Mouse (Mus musculus) liver, embryonic 15.5 days (tissue): Measurements from ENCODE around the gene Fgfr2. TPM values are rescaled to one million over a fixed set of nuclear protein-coding genes. Genes with fewer than 3 reads are reported as not detected.

ENCODE experiments used
- ATAC-seq: fragments of 200-750 bp; cut with Nextera tagmentation; 2 replicates; pipeline ENCODE4 v1.8.0; 2017; ENCODE audit warnings: moderate number of reproducible peaks, mild to moderate bottlenecking, moderate library complexity; ENCODE audit not compliant: insufficient read depth
- H3K27ac ChIP-seq: fragments of 300-500 bp; sonication (generic); replicated peaks from 2 replicates; pipeline ENCODE4 v1.5.1; 2015; ENCODE audit warnings: mild to moderate bottlenecking, inconsistent platforms
- H3K27me3 ChIP-seq: fragments of 300-500 bp; sonication (generic); 2 replicates; pipeline ENCODE4 v1.6.1; 2015; ENCODE audit warnings: mild to moderate bottlenecking, inconsistent platforms
- H3K36me3 ChIP-seq: fragments of 300-500 bp; sonication (generic); replicated peaks from 2 replicates; pipeline ENCODE4 v1.6.1; 2015; ENCODE audit warnings: moderate library complexity, mild to moderate bottlenecking, inconsistent platforms
- H3K4me1 ChIP-seq: fragments of 300-500 bp; sonication (generic); replicated peaks from 2 replicates; pipeline ENCODE4 v1.6.1; 2015; ENCODE audit warnings: inconsistent platforms
- H3K4me2 ChIP-seq: fragments of 300-500 bp; sonication (generic); 2 replicates; pipeline ENCODE4 v1.6.1; 2015; ENCODE audit warnings: moderate library complexity, mild to moderate bottlenecking, inconsistent platforms
- H3K4me3 ChIP-seq: fragments of 300-500 bp; sonication (generic); replicated peaks from 2 replicates; pipeline ENCODE4 v1.5.1; 2015; ENCODE audit warnings: mild to moderate bottlenecking, inconsistent platforms
- H3K9ac ChIP-seq: fragments of 300-500 bp; sonication (generic); 2 replicates; pipeline ENCODE4 v1.6.1; 2015; ENCODE audit warnings: moderate library complexity, mild to moderate bottlenecking, inconsistent platforms
- H3K9me3 ChIP-seq: fragments of 300-500 bp; sonication (generic); replicated peaks from 2 replicates; pipeline ENCODE4 v1.6.1; 2016; ENCODE audit warnings: inconsistent platforms
- WGBS: fragments of 180-500 bp; shearing (Covaris S2); methylation state at CpG from one replicate; pipeline ENCODE4 v1.1.7; 2015; ENCODE audit warnings: mixed read lengths; ENCODE audit not compliant: insufficient replicate concordance; 5-methylcytosine and 5-hydroxymethylcytosine counted together
- polyA plus RNA-seq: library from polyadenylated mRNA; unstranded; fragments of >200 nt; fragmentation: Nextera tagmentation; extraction: Ambion mirVana; gene quantifications from 2 replicates; pipeline ENCODE4 v1.2.1, GENCODE M21; 2015

Gene Fgfr2
- polyA plus RNA-seq, 1 experiment from 2014 or later, result 10.5 TPM

DNA sequence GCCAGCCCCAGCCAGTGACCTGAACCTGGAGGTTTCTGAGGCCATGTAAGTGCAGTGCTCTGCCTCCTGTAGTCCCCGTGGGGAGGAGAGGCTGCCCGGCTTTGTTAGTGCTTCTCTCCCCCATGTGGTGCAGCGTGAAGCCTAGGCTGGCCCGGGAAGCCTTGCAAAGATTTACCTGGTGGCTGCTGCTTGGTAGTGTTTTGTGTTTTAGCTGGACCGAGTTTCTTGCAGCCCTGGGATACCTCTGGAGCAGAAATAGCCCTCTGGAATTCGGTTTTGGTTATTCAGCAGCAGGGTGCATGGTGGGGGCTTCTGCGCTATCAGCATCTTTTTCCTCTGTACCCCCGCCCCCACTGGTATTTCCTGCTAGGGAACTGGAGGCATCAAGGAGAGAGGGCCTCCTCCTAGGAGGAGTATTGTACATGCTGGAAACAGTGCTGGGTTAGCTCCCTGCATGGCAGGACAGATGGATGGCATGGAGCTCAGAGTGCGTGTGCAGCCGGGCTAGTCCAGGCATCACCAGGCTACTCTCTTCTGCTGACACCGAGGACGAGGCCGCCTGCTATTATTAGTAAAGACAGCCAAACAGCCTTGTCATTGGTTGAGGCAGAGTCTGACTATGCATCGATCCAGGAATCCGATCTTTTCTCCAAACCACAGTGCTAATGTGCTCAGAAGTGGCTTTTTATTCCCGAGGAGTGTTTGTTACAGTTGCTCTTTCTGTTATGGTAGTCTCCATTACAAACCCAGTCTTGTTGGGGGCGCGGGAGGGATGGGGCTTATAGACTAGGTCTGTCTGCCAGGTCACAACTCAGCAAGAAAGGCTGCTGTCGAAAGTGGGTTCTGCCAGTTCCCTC lies 2430.0 kb downstream of the Fgfr2 start:
- peak overlapping the region; percentile 48 for H3K4me3 ChIP-seq
- ATAC-seq, result no peak

GRCm38 (mm10) chr7:130692392-130692942 lies 2430.7 kb downstream of the Fgfr2 start:
- Histone ChIP-seq H3K4me2 (peak overlapping the region; percentile 63), H3K27ac (0 out of 2 replicates have a peak overlapping the region, but pooled peaks have one; percentile 29), H3K4me3 (peak overlapping the region; percentile 48), H3K4me1 (peaks cover 9% of the 10 kb centered on the region), H3K36me3 (no peaks in the 10 kb centered on the region), H3K27me3 (peaks cover 18% of the 10 kb centered on the region), H3K9ac (peak overlapping the region; percentile 15; the same call in 1 of the 2 replicates), H3K9me3 (no peaks in the 10 kb centered on the region)
- ATAC-seq, result no peak
- under 1% methylated on average over 39 of the region's 39 CpGs for WGBS

More for the DNA sequence above, 2430.0 kb downstream of the Fgfr2 start:
- Histone ChIP-seq H3K27me3 (peaks cover 18% of the 10 kb centered on the region), H3K9me3 (no peaks in the 10 kb centered on the region), H3K4me1 (peaks cover 9% of the 10 kb centered on the region), H3K36me3 (no peaks in the 10 kb centered on the region), H3K4me2 (peak overlapping the region; percentile 63), H3K9ac (peak overlapping the region; percentile 15; the same call in 1 of the 2 replicates), H3K27ac (0 out of 2 replicates have a peak overlapping the region, but pooled peaks have one; percentile 29)
- WGBS, result 25% methylated on average over 19 of the region's 19 CpGs

DNA sequence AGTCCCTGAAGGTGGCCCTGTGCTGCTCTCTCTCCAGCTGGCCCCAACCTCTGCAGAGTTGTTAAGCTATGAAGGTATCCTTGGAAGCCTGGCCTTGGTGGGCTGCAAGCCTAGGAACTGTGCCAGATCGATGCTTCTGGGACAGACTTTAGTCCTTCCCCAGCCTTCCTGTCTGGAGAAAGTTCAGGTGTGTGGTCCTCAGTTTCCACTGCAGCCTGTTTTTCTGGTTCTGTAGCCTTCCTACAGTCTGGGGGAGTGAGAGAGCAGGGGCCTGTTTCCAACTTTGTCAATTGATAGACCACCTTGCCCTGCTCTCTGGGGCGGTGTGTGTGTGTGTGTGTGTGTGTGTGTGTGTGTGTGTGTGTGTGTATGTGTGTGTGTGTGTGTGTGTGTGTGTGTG lies 2431.2 kb downstream of the Fgfr2 start:
- Histone ChIP-seq H3K27ac (no peak overlapping the region), H3K4me2 (no peak overlapping the region), H3K9me3 (no peaks in the 10 kb centered on the region), H3K27me3 (peaks cover 18% of the 10 kb centered on the region), H3K4me3 (no peak overlapping the region), H3K9ac (no peak overlapping the region), H3K36me3 (no peaks in the 10 kb centered on the region), H3K4me1 (peaks cover 9% of the 10 kb centered on the region)
- 32% methylated on average over 2 of the region's 2 CpGs for WGBS
- no peak for ATAC-seq

GRCm38 (mm10) chr7:130690869-130691268 lies 2432.3 kb downstream of the Fgfr2 start:
- H3K9me3 ChIP-seq, result no peaks in the 10 kb centered on the region
- peaks cover 18% of the 10 kb centered on the region for H3K27me3 ChIP-seq
- 56% methylated on average over 6 of the region's 6 CpGs for WGBS
- no peak overlapping the region for H3K27ac ChIP-seq
- H3K4me2 ChIP-seq, result no peak overlapping the region
- H3K4me3 ChIP-seq, result no peak overlapping the region
- ATAC-seq, result no peak
- H3K9ac ChIP-seq, result no peak overlapping the region
- no peaks in the 10 kb centered on the region for H3K36me3 ChIP-seq
- peaks cover 9% of the 10 kb centered on the region for H3K4me1 ChIP-seq

GRCm38 (mm10) chr7:130688601-130689000 lies 2434.5 kb downstream of the Fgfr2 start:
- no peak overlapping the region for H3K4me3 ChIP-seq
- ATAC-seq, result 0 out of 2 replicates have a peak, but pooled peaks have one; percentile 42
- peaks cover 9% of the 10 kb centered on the region for H3K4me1 ChIP-seq
- H3K9me3 ChIP-seq, result no peaks in the 10 kb centered on the region
- H3K27ac ChIP-seq, result no peak overlapping the region
- no peaks in the 10 kb centered on the region for H3K36me3 ChIP-seq
- 47% methylated on average over 4 of the region's 4 CpGs for WGBS
- no peak overlapping the region for H3K4me2 ChIP-seq
- peaks cover 18% of the 10 kb centered on the region for H3K27me3 ChIP-seq
- no peak overlapping the region for H3K9ac ChIP-seq

GRCm38 (mm10) chr7:130681798-130682197 lies 2441.4 kb downstream of the Fgfr2 start:
- Histone ChIP-seq H3K9ac (no peak overlapping the region), H3K27ac (no peak overlapping the region), H3K27me3 (no peaks in the 10 kb centered on the region), H3K4me2 (no peak overlapping the region), H3K9me3 (no peaks in the 10 kb centered on the region), H3K36me3 (no peaks in the 10 kb centered on the region), H3K4me3 (no peak overlapping the region), H3K4me1 (no peaks in the 10 kb centered on the region)
- ATAC-seq, result no peak
- WGBS, result 57% methylated on average over 4 of the region's 4 CpGs

- 76% methylated on average over 6 of the region's 6 CpGs for WGBS
- H3K4me3 ChIP-seq, result no peak overlapping the region
- no peaks in the 10 kb centered on the region for H3K9me3 ChIP-seq
- ATAC-seq, result no peak
- H3K36me3 ChIP-seq, result no peaks in the 10 kb centered on the region
- no peaks in the 10 kb centered on the region for H3K4me1 ChIP-seq
- no peak overlapping the region for H3K27ac ChIP-seq
- H3K4me2 ChIP-seq, result no peak overlapping the region
- no peak overlapping the region for H3K9ac ChIP-seq
- H3K27me3 ChIP-seq, result no peaks in the 10 kb centered on the region
These were observed 2444.7 kb downstream of the Fgfr2 start for GRCm38 (mm10) chr7:130678414-130678813.

DNA sequence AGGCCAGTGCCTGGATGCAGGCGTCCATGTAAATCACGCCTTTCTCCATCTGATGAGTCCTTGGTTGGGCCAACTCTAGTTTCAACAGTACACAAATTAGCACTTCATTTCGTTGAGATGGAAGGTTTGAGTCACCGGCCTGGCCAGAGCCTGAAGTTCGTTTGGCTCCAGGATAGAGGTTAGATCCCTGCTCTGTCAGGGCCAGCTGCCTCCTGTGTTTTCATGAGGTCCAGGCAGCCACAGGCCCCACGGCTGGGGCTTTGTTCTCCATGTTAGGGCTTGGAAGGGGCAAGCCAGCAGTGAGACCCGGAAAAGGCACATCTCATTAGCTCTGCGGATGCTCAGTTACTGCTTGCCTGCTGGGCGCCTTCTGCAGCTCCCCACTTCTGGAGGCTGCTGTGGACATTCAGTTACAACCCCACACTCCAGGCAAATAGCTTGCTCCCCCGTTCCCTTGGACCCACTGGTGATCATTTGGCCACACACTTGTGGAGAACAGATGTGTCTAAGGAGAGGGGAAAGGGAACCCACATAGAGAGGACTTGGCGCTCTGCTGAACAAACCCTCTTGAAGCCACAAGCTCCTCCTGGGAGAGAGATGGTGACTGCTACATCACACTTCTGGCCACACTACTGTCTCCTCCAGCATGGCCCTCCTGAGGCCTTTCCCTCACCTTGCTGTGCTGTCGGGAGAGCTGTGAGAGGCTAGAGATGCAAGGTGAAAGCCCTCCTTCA lies 2445.4 kb downstream of the Fgfr2 start:
- Histone ChIP-seq H3K9ac (no peak overlapping the region), H3K27me3 (no peaks in the 10 kb centered on the region), H3K4me2 (no peak overlapping the region), H3K4me3 (no peak overlapping the region), H3K36me3 (no peaks in the 10 kb centered on the region), H3K27ac (no peak overlapping the region), H3K9me3 (no peaks in the 10 kb centered on the region), H3K4me1 (no peaks in the 10 kb centered on the region)
- 75% methylated on average over 12 of the region's 12 CpGs for WGBS
- ATAC-seq, result no peak

DNA sequence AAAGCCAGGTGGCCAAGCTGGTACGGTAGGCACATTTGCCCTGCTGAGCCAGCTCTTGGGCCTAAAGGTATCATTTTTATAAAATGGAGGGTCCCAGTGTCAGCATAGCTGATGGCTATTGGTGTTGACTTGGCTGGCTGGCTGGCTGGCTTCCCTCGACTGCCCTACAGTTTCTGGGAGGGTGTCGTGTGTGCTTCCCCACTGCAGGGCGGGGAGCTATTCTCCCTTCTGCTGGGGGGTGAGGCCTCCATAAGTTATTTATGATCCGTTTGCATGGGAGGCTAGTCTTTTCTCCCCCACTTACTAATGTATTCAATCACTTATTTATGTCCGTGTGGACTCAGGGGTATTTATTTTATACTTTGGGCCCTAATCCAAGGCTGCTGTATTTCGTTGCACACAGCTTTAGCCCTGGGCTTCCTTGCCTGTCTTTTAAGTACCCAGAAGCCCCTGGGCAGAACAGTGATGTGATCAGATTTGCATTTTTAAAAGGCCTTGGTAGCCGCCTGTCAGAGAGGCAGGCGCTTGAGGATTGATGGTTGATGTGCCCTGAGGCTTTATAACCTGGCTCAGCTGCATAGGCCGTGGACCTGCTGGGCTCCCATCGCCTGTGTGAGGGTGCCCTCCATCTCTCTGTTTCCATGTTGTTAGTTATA lies 2446.1 kb downstream of the Fgfr2 start:
- Histone ChIP-seq H3K27me3 (no peaks in the 10 kb centered on the region), H3K36me3 (no peaks in the 10 kb centered on the region), H3K4me3 (no peak overlapping the region), H3K9me3 (no peaks in the 10 kb centered on the region), H3K27ac (no peak overlapping the region), H3K9ac (no peak overlapping the region), H3K4me1 (no peaks in the 10 kb centered on the region), H3K4me2 (no peak overlapping the region)
- WGBS, result 74% methylated on average over 11 of the region's 11 CpGs
- ATAC-seq, result no peak

DNA sequence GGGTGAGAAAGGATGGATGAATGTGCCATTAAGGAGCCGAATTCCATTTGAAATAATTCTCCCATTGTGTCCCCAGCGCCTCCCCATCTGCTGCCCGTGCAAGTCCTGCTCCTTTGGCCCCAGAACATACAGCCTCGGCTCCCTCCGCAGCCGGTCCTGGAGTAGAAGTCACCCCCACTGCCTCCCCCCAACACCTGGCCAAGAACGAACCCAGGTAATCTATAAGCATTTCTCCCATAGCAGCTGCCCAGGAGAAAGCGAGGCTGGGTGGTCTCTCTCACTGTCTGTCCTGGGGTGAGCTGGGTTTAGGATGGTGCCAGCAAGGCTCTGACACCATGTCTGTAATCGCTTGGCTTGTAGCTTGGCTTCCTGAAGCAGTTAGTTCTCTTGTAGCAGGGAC lies 2448.6 kb downstream of the Fgfr2 start:
- H3K27me3 ChIP-seq, result no peaks in the 10 kb centered on the region
- WGBS, result 75% methylated on average over 9 of the region's 9 CpGs
- no peak overlapping the region for H3K4me2 ChIP-seq
- H3K9ac ChIP-seq, result no peak overlapping the region
- no peaks in the 10 kb centered on the region for H3K36me3 ChIP-seq
- no peak overlapping the region for H3K4me3 ChIP-seq
- peaks cover 12% of the 10 kb centered on the region for H3K4me1 ChIP-seq
- no peaks in the 10 kb centered on the region for H3K9me3 ChIP-seq
- H3K27ac ChIP-seq, result no peak overlapping the region
- ATAC-seq, result no peak
